In genomic region chr9:32596366-32596765, GRCm38 (mm10) we compare ENCODE assay signal across 26 mouse cellular contexts. TPM values are rescaled to one million over a fixed set of nuclear protein-coding genes. Genes with fewer than 3 reads are reported as not detected.
DNase-seq lines count a peak whose midpoint lies in the region; ATAC-seq and TF ChIP-seq lines count a peak whose summit lies in the region.
"Had no signal": no experiment of that assay in that cellular context is flagged by ENCODE, and none has a peak within 500 bp of the region (broad histone marks: within the 10 kb centered on the region; RNA-seq: fewer than 3 reads in every experiment).

No protein-coding gene starts in this region.

- peak; percentile 28; the same call in 1 of the 2 replicates for ATAC-seq in granulocyte monocyte progenitor cell, adult 5-6 weeks (replicated peaks; ENCODE audit: poor library complexity, severe bottlenecking)
- no peak for ATAC-seq in intestine, postnatal 0 days
- no peak for ATAC-seq in lung, postnatal 0 days
- ATAC-seq in hindbrain, postnatal 0 days = no peak
- ATAC-seq: forebrain, embryonic 13.5 days; forebrain, embryonic 16.5 days; intestine, embryonic 15.5 days; Patski had no signal

- TF ChIP-seq POLR2A in heart, adult 2 months (IDR thresholded peaks at IDR 0.05; ENCODE audit: insufficient read depth, low read depth, low read length) = no peak

- DNase-seq in heart, adult 2 months = no peak
- DNase-seq in heart, postnatal 4 days = no peak
- peak; percentile 28 to 36 for DNase-seq in spleen, postnatal 36 days (ENCODE audit: low spot score in 2 of 2)
- DNase-seq in spleen, postnatal 10 days (ENCODE audit: low spot score in 2 of 2) = no peak
- no peak for DNase-seq in lung, postnatal 0 days (ENCODE audit: low spot score)
- no peak for DNase-seq in hindbrain, postnatal 0 days (ENCODE audit: low spot score)
- DNase-seq: adrenal gland, postnatal 10 days; adrenal gland, postnatal 36 days; cerebellum, adult 18-20 months; cerebellum, adult 9-10 months; cerebellum, postnatal 14 days; gastrocnemius, postnatal 10 days; gastrocnemius, postnatal 36 days; heart, adult 11 months; heart, postnatal 14 days had no signal

- no peak overlapping the region for H3K4me3 ChIP-seq in heart, adult 2 months
- H3K4me3 ChIP-seq in intestine, postnatal 0 days (ENCODE audit: low read depth, low read length) = no peak overlapping the region
- no peak overlapping the region for H3K4me3 ChIP-seq in lung, postnatal 0 days (ENCODE audit: low read depth, low read length)
- no peak overlapping the region for H3K4me3 ChIP-seq in hindbrain, postnatal 0 days (ENCODE audit: low read length)
- H3K4me3 ChIP-seq: forebrain, embryonic 10.5 days; forebrain, embryonic 13.5 days; heart, embryonic 12.5 days; intestine, embryonic 15.5 days had no signal

- peak overlapping the region; percentile 83 for H3K27ac ChIP-seq in heart, adult 2 months
- no peak overlapping the region for H3K27ac ChIP-seq in intestine, postnatal 0 days (ENCODE audit: low read depth, low read length)
- H3K27ac ChIP-seq in lung, postnatal 0 days (ENCODE audit: low read length) = no peak overlapping the region
- no peak overlapping the region for H3K27ac ChIP-seq in hindbrain, postnatal 0 days
- H3K27ac ChIP-seq: forebrain, embryonic 10.5 days; forebrain, embryonic 13.5 days; hindbrain, embryonic 14.5 days; intestine, embryonic 15.5 days had no signal

- no peaks in the 10 kb centered on the region for H3K27me3 ChIP-seq in heart, adult 2 months (ENCODE audit: control insufficient read depth, insufficient read depth, low read length)
- no peaks in the 10 kb centered on the region for H3K27me3 ChIP-seq in intestine, postnatal 0 days (replicated peaks; ENCODE audit: control insufficient read depth, insufficient read depth, low read length)
- no peaks in the 10 kb centered on the region for H3K27me3 ChIP-seq in lung, postnatal 0 days (replicated peaks; ENCODE audit: insufficient read depth, low read length)
- peaks cover 5% of the 10 kb centered on the region; the same call in 1 of the 2 replicates for H3K27me3 ChIP-seq in hindbrain, postnatal 0 days (ENCODE audit: insufficient read depth, low read length)
- H3K27me3 ChIP-seq: heart, embryonic 12.5 days; intestine, embryonic 15.5 days; Patski had no signal

- intact Hi-C loops in heart, adult 2 months (cut with DNase I) = loop anchor here (10.0 kb wide), 1 partner anchor 238 kb away; no protein-coding TSS in a partner anchor

- 89% methylated on average over 8 of the region's 8 CpGs for WGBS in heart, adult 2 months
- WGBS in intestine, postnatal 0 days = 82% methylated on average over 8 of the region's 8 CpGs
- 78% methylated on average over 8 of the region's 8 CpGs for WGBS in lung, postnatal 0 days
- 87% methylated on average over 8 of the region's 8 CpGs for WGBS in hindbrain, postnatal 0 days

- H3K4me1 ChIP-seq in heart, adult 2 months (ENCODE audit: control insufficient read depth, insufficient read depth, low read length) = peaks cover 13% of the 10 kb centered on the region
- 0 out of 2 replicates have a peak, but pooled peaks cover 2% of the 10 kb centered on the region for H3K4me1 ChIP-seq in intestine, postnatal 0 days (replicated peaks; ENCODE audit: control insufficient read depth, insufficient read depth, low read length)
- no peaks in the 10 kb centered on the region; the same call in 1 of the 2 replicates for H3K4me1 ChIP-seq in lung, postnatal 0 days (ENCODE audit: insufficient read depth, low read depth, low read length)
- no peaks in the 10 kb centered on the region for H3K4me1 ChIP-seq in hindbrain, postnatal 0 days (ENCODE audit: insufficient read depth, low read length)

- H3K79me2 ChIP-seq in heart, adult 2 months (replicated peaks; ENCODE audit: control insufficient read depth, insufficient read depth, low read length) = no peaks in the 10 kb centered on the region

- H3K9ac ChIP-seq in heart, adult 2 months (ENCODE audit: low read depth, low read length) = no peak overlapping the region
- H3K9ac ChIP-seq in intestine, postnatal 0 days (ENCODE audit: low read depth, low read length) = no peak overlapping the region
- H3K9ac ChIP-seq in lung, postnatal 0 days (replicated peaks; ENCODE audit: low read depth) = no peak overlapping the region
- no peak overlapping the region for H3K9ac ChIP-seq in hindbrain, postnatal 0 days (replicated peaks; ENCODE audit: low read length)
- H3K9ac ChIP-seq: forebrain, embryonic 13.5 days; heart, embryonic 12.5 days; hindbrain, embryonic 14.5 days; intestine, embryonic 15.5 days had no signal

- no peak for TF ChIP-seq EP300 in heart, adult 2 months (IDR thresholded peaks at IDR 0.05; ENCODE audit: insufficient read depth, low read depth, low read length)
- TF ChIP-seq EP300 in lung, postnatal 0 days (IDR thresholded peaks at IDR 0.05) = no peak

- H3K36me3 ChIP-seq in heart, adult 2 months (ENCODE audit: control insufficient read depth, insufficient read depth, low read length) = no peaks in the 10 kb centered on the region
- H3K36me3 ChIP-seq in intestine, postnatal 0 days (ENCODE audit: control insufficient read depth, insufficient read depth) = no peaks in the 10 kb centered on the region
- no peaks in the 10 kb centered on the region for H3K36me3 ChIP-seq in lung, postnatal 0 days (ENCODE audit: insufficient read depth, low read length)
- no peaks in the 10 kb centered on the region for H3K36me3 ChIP-seq in hindbrain, postnatal 0 days (ENCODE audit: insufficient read depth, low read length)
- H3K36me3 ChIP-seq: forebrain, embryonic 10.5 days; G1E; heart, embryonic 12.5 days; intestine, embryonic 15.5 days had no signal

- H3K4me2 ChIP-seq in intestine, postnatal 0 days (replicated peaks; ENCODE audit: low read depth) = no peak overlapping the region
- H3K4me2 ChIP-seq in lung, postnatal 0 days (replicated peaks; ENCODE audit: low read depth, low read length) = no peak overlapping the region
- no peak overlapping the region for H3K4me2 ChIP-seq in hindbrain, postnatal 0 days (ENCODE audit: low read depth, low read length)
- H3K4me2 ChIP-seq: forebrain, embryonic 13.5 days; heart, embryonic 12.5 days; hindbrain, embryonic 14.5 days; intestine, embryonic 15.5 days had no signal

- H3K9me3 ChIP-seq in intestine, postnatal 0 days (ENCODE audit: control insufficient read depth) = no peaks in the 10 kb centered on the region
- no peaks in the 10 kb centered on the region for H3K9me3 ChIP-seq in lung, postnatal 0 days (ENCODE audit: low read length)
- no peaks in the 10 kb centered on the region for H3K9me3 ChIP-seq in hindbrain, postnatal 0 days (ENCODE audit: low read length)
- H3K9me3 ChIP-seq: forebrain, embryonic 10.5 days; forebrain, embryonic 13.5 days; heart, embryonic 12.5 days; intestine, embryonic 15.5 days had no signal

- TF ChIP-seq CTCF in heart, adult 2 months (IDR thresholded peaks at IDR 0.05) = no peak
- TF ChIP-seq CTCF in intestine, postnatal 0 days (IDR thresholded peaks at IDR 0.05; ENCODE audit: low read depth) = no peak
- TF ChIP-seq CTCF in lung, postnatal 0 days (IDR thresholded peaks at IDR 0.05) = no peak
- no peak for TF ChIP-seq CTCF in hindbrain, postnatal 0 days (IDR thresholded peaks at IDR 0.05; ENCODE audit: low read depth)

RNA-seq across cellular contexts. Expression of gene Ets1, which starts 39.7 kb away (rescaled TPM):
- total RNA-seq in heart, adult 2 months (2021) = 10 to 100 TPM; 40.7 to 48.7 TPM
- polyA plus RNA-seq in heart, adult 2 months (2012; rRNA removed) = 22.6 and 39.6 TPM in 2 replicates
- total RNA-seq in heart, postnatal 4 days (2021) = 100 to 1,000 TPM in 1 of 2 experiments, 10 to 100 TPM in 1; 97.5 to 106 TPM
- 3.9 and 5.2 TPM in 2 replicates for total RNA-seq in granulocyte monocyte progenitor cell, adult 5-6 weeks (2014; fragmentation: Nextera tagmentation)
- total RNA-seq in granulocyte monocyte progenitor cell, adult 5-6 weeks (2017) = 8.2 and 8.5 TPM in 2 replicates
- polyA plus RNA-seq in intestine, postnatal 0 days (2015; fragmentation: Nextera tagmentation; extraction: Ambion mirVana) = 13.3 and 13.6 TPM in 2 replicates
- polyA plus RNA-seq in lung, postnatal 0 days (2015; fragmentation: Nextera tagmentation; extraction: Ambion mirVana) = 78.2 and 113 TPM in 2 replicates
- 14.0 and 17.6 TPM in 2 replicates for total RNA-seq in hindbrain, postnatal 0 days (2014; rRNA removed)
- polyA plus RNA-seq in hindbrain, postnatal 0 days (2015; fragmentation: Nextera tagmentation; extraction: Ambion mirVana) = 9.9 and 11.7 TPM in 2 replicates
- polyA plus RNA-seq: G1E had no signal

RNA-seq across cellular contexts. Expression of gene Fli1, which starts 53.7 kb away (rescaled TPM):
- total RNA-seq in heart, adult 2 months (2021) = 10 to 100 TPM; 23.5 to 28.2 TPM
- 14.9 and 17.4 TPM in 2 replicates for polyA plus RNA-seq in heart, adult 2 months (2012; rRNA removed)
- 10 to 100 TPM; 38.9 to 41.1 TPM for total RNA-seq in heart, postnatal 4 days (2021)
- total RNA-seq in granulocyte monocyte progenitor cell, adult 5-6 weeks (2014; fragmentation: Nextera tagmentation) = 63.4 and 68.3 TPM in 2 replicates
- 106 and 109 TPM in 2 replicates for total RNA-seq in granulocyte monocyte progenitor cell, adult 5-6 weeks (2017)
- 6.0 and 6.1 TPM in 2 replicates for polyA plus RNA-seq in intestine, postnatal 0 days (2015; fragmentation: Nextera tagmentation; extraction: Ambion mirVana)
- 21.1 and 21.4 TPM in 2 replicates for polyA plus RNA-seq in lung, postnatal 0 days (2015; fragmentation: Nextera tagmentation; extraction: Ambion mirVana)
- total RNA-seq in hindbrain, postnatal 0 days (2014; rRNA removed) = 6.9 and 10.8 TPM in 2 replicates
- 5.6 and 6.7 TPM in 2 replicates for polyA plus RNA-seq in hindbrain, postnatal 0 days (2015; fragmentation: Nextera tagmentation; extraction: Ambion mirVana)
- polyA plus RNA-seq: C2C12 had no signal

Comparison
In these comparisons a context has a peak if more than half of its experiments do, and no peak if none do; other contexts are left out.
1. DNase-seq: peak in spleen, postnatal 36 days (2 of 2); none in heart, adult 2 months (0 of 2), heart, postnatal 4 days (single experiment), spleen, postnatal 10 days (0 of 2), lung, postnatal 0 days (single experiment) and hindbrain, postnatal 0 days (single experiment).